Mouse (Mus musculus) brain, embryonic 14.5 days (tissue): Measurements from ENCODE around the gene Cenpn.

Experiments used
- CTCF ChIP-seq: fragments of 200-500 bp; IDR thresholded peaks from 2 replicates; pipeline ENCODE4 v1.5.1; 2012; ENCODE audit warnings: inconsistent platforms, mild to moderate bottlenecking, moderate library complexity, borderline replicate concordance; ENCODE audit not compliant: insufficient read depth, insufficient read length; ENCODE audit errors: extremely low read depth
- POLR2A ChIP-seq: fragments of 200-500 bp; IDR thresholded peaks from 2 replicates; pipeline ENCODE4 v1.6.1; 2012; ENCODE audit warnings: mild to moderate bottlenecking, inconsistent platforms, borderline replicate concordance; ENCODE audit not compliant: poor library complexity, insufficient read depth, insufficient read length, severe bottlenecking; ENCODE audit errors: extremely low read depth

- TF ChIP-seq POLR2A (no peak), CTCF (no peak)
Measured at GRCm38 (mm10) chr8:116891446-116891845, 30.1 kb upstream of the Cenpn start.
